Mouse (Mus musculus) brown adipose tissue, adult 24 weeks (tissue): ENCODE data around the gene Olfr196. TPM values are rescaled to one million over a fixed set of nuclear protein-coding genes. Genes with fewer than 3 reads are reported as not detected.
"Not testable (repeated sequence)": the region's sequence is repeated elsewhere in the genome, so short reads cannot be mapped to it uniquely, and the experiment has no call there.

Source experiments
- H3K27ac ChIP-seq: fragments of 200-500 bp; replicated peaks from 2 replicates; pipeline ENCODE4 v1.5.1; 2012; ENCODE audit warnings: low read depth, mild to moderate bottlenecking, low read length
- H3K4me1 ChIP-seq: fragments of 200-500 bp; 2 replicates; pipeline ENCODE4 v1.6.1; 2012; ENCODE audit warnings: low read length, mixed read lengths; ENCODE audit not compliant: control insufficient read depth, insufficient read depth, insufficient read length
- H3K4me3 ChIP-seq: fragments of 200-500 bp; 2 replicates; pipeline ENCODE4 v1.5.1; 2012; ENCODE audit warnings: low read depth, mild to moderate bottlenecking, low read length, moderate library complexity; ENCODE audit not compliant: insufficient read depth
- polyA plus RNA-seq: library from polyadenylated mRNA; stranded (reverse); fragments of >200 nt; gene quantifications from 2 replicates; pipeline ENCODE4 v1.2.4, GENCODE M21; 2012; ENCODE audit not compliant: missing spikeins, insufficient read depth, insufficient read length

Gene Olfr196
- polyA plus RNA-seq = not detected in 2 replicates

GRCm38 (mm10) chr16:59170354-59170753, at the start of gene Olfr196:
Gene Olfr196, minus strand, starts transcription at chr16:59170454.
- H3K27ac ChIP-seq = no peak within 1 kb of the TSS
- H3K4me3 ChIP-seq = no peak within 1 kb of the TSS
- no peaks in the 10 kb centered on the region for H3K4me1 ChIP-seq

DNA sequence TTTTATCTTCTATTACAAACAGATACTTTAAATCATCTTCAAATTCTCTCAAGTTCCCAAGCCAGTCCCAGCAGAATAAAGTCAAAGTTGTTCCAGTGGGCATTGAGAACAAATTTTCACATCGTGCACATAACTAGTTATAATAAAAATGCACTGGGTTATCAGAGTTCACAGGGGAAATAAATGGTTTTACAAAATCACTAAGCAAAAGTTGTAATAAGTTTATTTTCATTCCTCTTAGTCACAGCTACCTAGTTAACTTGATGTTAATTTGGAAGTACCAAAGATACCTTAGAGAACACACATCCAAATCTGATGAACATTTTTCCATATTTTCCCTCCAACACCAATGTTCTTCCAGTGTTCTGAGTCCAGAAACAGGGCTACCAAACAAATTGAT, 49.4 kb upstream of the Olfr196 start, which contains the start of gene Olfr199:
TSS of gene Olfr199 (minus strand) at position 101 of the 400 bp plus-strand sequence.
- not testable (repeated sequence) for H3K4me1 ChIP-seq, H3K27ac ChIP-seq, H3K4me3 ChIP-seq

GRCm38 (mm10) chr16:59217861-59218260, 47.6 kb upstream of the Olfr196 start:
- not testable (repeated sequence) for H3K27ac ChIP-seq, H3K4me1 ChIP-seq, H3K4me3 ChIP-seq

DNA sequence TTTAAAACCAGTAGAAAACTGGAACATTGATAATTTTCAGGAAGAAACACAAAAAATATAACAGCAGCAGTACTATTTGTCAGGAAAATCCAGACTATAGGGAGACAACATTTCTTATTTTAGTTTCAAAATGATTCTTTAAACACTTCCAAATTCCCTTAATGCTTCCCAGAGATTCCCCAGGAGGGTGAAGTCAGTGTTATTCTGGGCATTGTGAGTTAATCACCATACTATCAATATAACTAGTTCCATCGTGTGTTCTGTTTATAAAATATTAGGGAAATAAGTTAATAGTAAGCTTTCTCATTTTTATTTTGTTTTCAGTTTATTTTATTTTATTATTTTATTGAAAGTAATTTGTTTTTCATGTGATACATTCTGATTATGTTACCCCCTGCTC, 33.2 kb upstream of the Olfr196 start, which contains the start of gene Olfr198:
TSS of gene Olfr198 (minus strand) at position 101 of the 400 bp plus-strand sequence.
- H3K27ac ChIP-seq, H3K4me3 ChIP-seq, H3K4me1 ChIP-seq: not testable (repeated sequence)

- H3K27ac ChIP-seq = no peak overlapping the region
- no peak overlapping the region for H3K4me3 ChIP-seq
- H3K4me1 ChIP-seq = no peaks in the 10 kb centered on the region
These were observed 18.3 kb downstream of the Olfr196 start for GRCm38 (mm10) chr16:59151996-59152395.

GRCm38 (mm10) chr16:59146746-59147145, 23.5 kb downstream of the Olfr196 start, which contains the start of gene Olfr195:
Gene Olfr195, plus strand, starts transcription at chr16:59147046.
- Histone ChIP-seq H3K4me3 (no peak within 1 kb of the TSS), H3K4me1 (no peaks in the 10 kb centered on the region), H3K27ac (no peak within 1 kb of the TSS)

DNA sequence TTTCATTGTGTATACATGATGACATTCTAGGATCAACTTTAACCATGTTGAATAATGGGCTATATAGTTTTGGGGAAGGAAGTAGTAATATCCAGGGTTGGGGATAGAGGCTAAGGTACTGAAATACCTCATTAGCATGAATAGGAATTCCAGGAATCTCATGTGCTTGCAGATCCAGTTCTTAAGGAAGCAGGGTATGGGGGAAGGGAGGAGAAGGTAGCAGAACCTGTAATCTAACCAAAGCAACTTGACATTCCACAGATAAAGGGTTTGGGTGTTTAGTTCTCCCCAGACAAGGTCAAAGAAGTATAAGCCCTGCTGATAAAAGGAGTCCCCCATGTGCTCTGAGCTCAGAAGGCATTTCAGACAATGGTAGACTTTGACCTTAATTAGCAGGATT, 29.1 kb downstream of the Olfr196 start:
- Histone ChIP-seq H3K4me3 (no peak overlapping the region), H3K27ac (no peak overlapping the region)

GRCm38 (mm10) chr16:59130740-59131139, 39.5 kb downstream of the Olfr196 start:
- Histone ChIP-seq H3K27ac (no peak overlapping the region), H3K4me3 (no peak overlapping the region), H3K4me1 (no peaks in the 10 kb centered on the region)

More for the DNA sequence above, 29.1 kb downstream of the Olfr196 start:
- H3K4me1 ChIP-seq = no peaks in the 10 kb centered on the region

GRCm38 (mm10) chr16:59120969-59121368, 49.3 kb downstream of the Olfr196 start, which contains the start of gene Olfr194:
Gene Olfr194, minus strand, starts transcription at chr16:59121069.
- H3K4me3 ChIP-seq = no peak within 1 kb of the TSS
- H3K4me1 ChIP-seq = no peaks in the 10 kb centered on the region
- H3K27ac ChIP-seq = no peak within 1 kb of the TSS

Other genes with a start within 250 kb of the Olfr196 start
- gene Olfr181, start 241.7 kb downstream of the Olfr196 start, polyA plus RNA-seq = not detected in 2 replicates
- not detected in 2 replicates for gene Olfr180, start 241.1 kb downstream of the Olfr196 start, polyA plus RNA-seq
- gene Olfr183, start 175.1 kb downstream of the Olfr196 start, polyA plus RNA-seq = not detected in 2 replicates
- not detected in 2 replicates for gene Olfr186, start 140.2 kb downstream of the Olfr196 start, polyA plus RNA-seq
- gene Olfr187, start 130.7 kb downstream of the Olfr196 start, polyA plus RNA-seq = not detected in 2 replicates
- not detected in 2 replicates for gene Olfr190, start 92.4 kb downstream of the Olfr196 start, polyA plus RNA-seq
- not detected in 2 replicates for gene Olfr191, start 80.6 kb downstream of the Olfr196 start, polyA plus RNA-seq
- not detected in 2 replicates for gene Olfr193, start 58.6 kb downstream of the Olfr196 start, polyA plus RNA-seq
- gene Olfr194, start 49.4 kb downstream of the Olfr196 start, polyA plus RNA-seq = not detected in 2 replicates
- gene Olfr195, start 23.4 kb downstream of the Olfr196 start, polyA plus RNA-seq = not detected in 2 replicates
- not detected in 2 replicates for gene Olfr198, start 33.1 kb upstream of the Olfr196 start, polyA plus RNA-seq
- gene Olfr199, start 49.3 kb upstream of the Olfr196 start, polyA plus RNA-seq = not detected in 2 replicates
- gene Olfr201, start 102.2 kb upstream of the Olfr196 start, polyA plus RNA-seq = not detected in 2 replicates
- not detected in 2 replicates for gene Olfr202, start 116.3 kb upstream of the Olfr196 start, polyA plus RNA-seq
- gene Olfr203, start 128.4 kb upstream of the Olfr196 start, polyA plus RNA-seq = not detected in 2 replicates
- not detected in 2 replicates for gene Olfr204, start 147.8 kb upstream of the Olfr196 start, polyA plus RNA-seq
- not detected in 2 replicates for gene Olfr205, start 160.7 kb upstream of the Olfr196 start, polyA plus RNA-seq
- gene Olfr206, start 178.8 kb upstream of the Olfr196 start, polyA plus RNA-seq = not detected in 2 replicates
- gene Olfr209, start 193.5 kb upstream of the Olfr196 start, polyA plus RNA-seq = not detected in 2 replicates
- gene Gabrr3, start 236.9 kb upstream of the Olfr196 start, polyA plus RNA-seq = not detected in 2 replicates